Mouse (Mus musculus): ENCODE measurements at regions not wholly inside any gene's neighbourhood (a gene's known extent, or its start where the extent isn't known, plus 50 kb on each side); places are given as distances from the start of the nearest gene placed in this dataset.

DNA sequence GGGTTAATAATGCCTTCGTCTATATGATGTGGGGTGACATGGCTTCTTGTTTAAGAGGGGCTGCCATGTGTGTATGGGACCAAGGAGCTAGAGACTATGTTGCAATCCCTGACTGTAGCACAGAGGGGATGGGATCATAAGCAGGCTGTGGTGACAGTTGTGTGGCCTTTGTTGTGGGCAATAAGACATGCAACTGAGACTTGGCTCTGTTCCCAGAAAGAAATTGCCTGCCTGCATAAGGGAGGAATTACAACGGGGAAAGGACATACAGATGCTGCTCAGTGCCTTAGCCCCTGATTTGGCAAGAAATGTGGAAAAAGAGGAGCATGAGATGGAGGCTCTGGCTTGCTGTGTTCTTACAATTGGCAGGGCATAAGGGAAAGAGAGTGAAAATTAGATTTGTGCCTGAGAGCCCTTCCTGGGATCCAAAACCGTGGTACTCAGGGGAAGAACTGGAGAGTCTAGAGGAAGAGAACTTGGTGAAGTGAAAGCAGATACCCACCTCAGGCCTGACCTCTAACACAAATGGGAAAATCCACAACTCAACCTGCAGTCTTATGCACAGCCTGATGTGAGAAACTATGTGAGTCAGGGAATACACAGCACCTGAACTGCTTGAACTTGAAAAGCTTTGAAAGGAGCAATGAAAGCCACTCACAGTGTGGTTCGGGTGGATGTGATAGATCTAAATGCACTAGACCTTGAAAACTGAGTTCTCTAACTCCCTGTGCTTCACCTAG lies 271.9 kb downstream of the 4930544G11Rik start:
- no peak for DNase-seq (ENCODE audit: inconsistent age in 2 of 2, low spot score in 1 of 2)

DNA sequence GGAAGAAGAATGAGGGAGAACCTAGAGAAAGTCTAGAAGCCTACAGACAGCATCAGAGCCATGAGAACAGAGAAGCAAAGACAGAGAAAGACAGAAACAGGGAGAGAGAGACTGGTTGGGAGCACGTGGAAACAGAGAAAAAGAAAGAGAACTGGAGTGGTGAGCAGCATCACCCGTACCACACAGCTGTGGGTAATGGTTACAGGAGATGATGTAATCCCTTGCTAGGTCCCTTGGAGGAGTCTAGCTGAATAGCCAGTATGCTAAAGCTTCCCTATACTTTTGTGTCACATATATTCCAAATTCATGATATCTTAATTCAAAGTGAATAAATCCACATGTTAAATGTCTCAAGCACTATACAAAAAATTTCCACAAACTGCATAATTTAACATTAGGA lies 284.0 kb downstream of the 4930544G11Rik start:
- no peak for DNase-seq (ENCODE audit: inconsistent age in 2 of 2, low spot score in 1 of 2)

- DNase-seq (ENCODE audit: inconsistent age in 2 of 2, low spot score in 1 of 2), result no peak
Observed at GRCm38 (mm10) chr6:66255378-66255777, 279.8 kb upstream of the Mad2l1 start.

DNA sequence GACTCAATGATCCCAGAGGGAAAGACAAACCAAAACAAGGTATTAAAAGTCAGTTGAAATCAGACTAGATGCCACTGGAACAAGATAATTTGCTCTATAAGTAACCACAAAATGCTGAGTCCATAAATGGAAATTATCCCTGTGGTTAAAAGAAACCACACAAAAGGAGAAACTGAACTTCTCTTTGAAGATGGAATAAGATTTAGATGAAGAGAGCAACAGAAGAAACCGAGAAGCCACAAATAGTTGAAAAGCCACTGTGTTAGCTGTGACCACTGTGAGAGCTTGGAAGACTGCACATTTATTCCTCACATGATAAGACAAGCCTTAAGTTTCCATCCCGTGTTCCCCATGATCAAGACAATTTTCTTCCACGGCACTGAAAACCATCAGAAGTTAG lies 271.8 kb upstream of the Mad2l1 start:
- no peak for DNase-seq (ENCODE audit: inconsistent age in 2 of 2, low spot score in 1 of 2)

GRCm38 (mm10) chr6:66263918-66264317 lies 271.3 kb upstream of the Mad2l1 start:
- no peak for DNase-seq (ENCODE audit: inconsistent age in 2 of 2, low spot score in 1 of 2)

GRCm38 (mm10) chr6:66268427-66268826 lies 266.8 kb upstream of the Mad2l1 start:
- no peak for DNase-seq (ENCODE audit: inconsistent age in 2 of 2, low spot score in 1 of 2)

DNA sequence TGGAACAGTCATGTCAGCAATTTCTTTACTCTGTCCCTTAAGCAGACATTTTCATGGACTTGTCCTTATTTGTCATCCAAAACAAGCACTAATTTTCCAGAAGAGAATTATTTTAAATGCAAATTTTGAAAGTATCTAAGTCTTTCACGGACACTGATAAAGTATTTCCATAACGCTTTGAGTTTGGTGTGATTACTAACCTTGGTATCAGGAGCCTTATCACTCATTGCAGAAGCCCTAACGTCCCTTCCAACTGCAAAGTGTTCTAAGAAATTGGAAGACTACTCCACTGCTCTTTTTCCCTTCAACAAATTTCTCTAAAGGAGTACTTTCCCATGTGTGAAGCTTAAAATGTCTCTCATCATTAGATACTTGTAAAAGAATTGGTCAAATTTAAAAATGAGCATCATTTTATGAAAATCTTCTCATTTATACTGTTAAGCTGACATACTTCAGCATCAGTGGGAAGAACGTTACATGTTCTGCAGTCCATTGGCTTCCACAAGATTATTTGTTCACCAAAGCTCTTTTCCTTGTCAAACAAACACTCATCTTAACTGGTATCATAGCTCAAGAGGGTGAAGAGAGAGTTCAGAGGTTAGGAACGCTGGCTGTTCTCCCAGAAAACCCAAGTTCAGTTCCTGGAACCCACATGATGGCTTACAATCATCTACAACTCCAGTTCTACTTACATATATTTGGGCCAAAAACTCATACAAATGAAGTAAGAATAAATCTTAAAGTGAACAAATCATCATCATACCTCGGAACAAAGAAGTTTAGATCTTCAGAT lies 263.6 kb upstream of the Mad2l1 start:
- peak; percentile 5 to 20 for DNase-seq (ENCODE audit: inconsistent age in 2 of 2, low spot score in 1 of 2)

GRCm38 (mm10) chr6:66272216-66272615 lies 263.0 kb upstream of the Mad2l1 start:
- DNase-seq (ENCODE audit: inconsistent age in 2 of 2, low spot score in 1 of 2), result no peak

GRCm38 (mm10) chr6:66274737-66275136 lies 260.5 kb upstream of the Mad2l1 start:
- DNase-seq (ENCODE audit: inconsistent age in 2 of 2, low spot score in 1 of 2), result no peak

- no peak for DNase-seq (ENCODE audit: inconsistent age in 2 of 2, low spot score in 1 of 2)
Observed at GRCm38 (mm10) chr6:66280701-66281100, 254.5 kb upstream of the Mad2l1 start.

DNA sequence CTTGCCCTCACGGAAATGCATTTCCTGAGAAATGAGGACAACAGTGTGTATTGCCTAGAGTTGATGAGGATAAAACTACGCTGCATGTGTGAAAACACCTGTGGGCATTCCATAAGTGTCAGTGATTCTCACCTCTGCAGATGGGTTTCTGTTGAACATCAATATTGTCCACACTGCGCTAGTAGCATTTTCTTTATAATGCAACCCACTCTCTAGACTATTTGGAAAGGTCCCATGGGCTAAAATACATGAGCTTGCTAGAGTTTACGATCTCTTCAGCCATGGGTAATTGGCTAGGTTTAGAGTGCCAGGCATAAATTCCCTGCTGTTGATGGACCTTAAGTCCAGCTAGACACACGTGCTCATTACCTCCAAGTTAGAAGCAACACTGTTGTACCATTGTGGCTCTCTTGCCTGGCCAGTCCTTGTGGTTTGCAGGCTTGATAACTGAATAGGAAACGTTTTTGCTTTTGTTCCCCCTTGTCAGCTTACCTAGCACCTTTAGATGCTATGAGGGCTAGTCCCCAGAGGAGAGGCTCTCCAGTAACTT lies 252.5 kb upstream of the Mad2l1 start:
- no peak for DNase-seq (ENCODE audit: inconsistent age in 2 of 2, low spot score in 1 of 2)

DNA sequence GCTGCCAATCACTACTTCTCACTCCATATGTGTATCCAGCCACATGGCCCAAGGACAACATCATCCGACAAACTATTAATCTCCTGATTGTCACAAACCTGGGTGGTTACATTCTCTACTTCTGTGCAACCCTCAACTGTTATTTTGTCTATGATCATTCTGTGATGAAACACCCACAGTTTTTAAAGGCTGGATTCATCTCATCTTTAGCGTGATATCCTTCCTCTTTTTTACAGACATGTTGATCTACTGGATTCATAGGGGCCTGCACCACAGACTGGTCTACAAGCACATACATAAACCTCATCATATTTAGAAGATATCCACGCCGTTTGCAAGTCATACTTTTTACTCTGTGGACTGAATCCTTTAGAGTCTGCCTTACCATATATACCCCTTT lies 251.7 kb upstream of the Mad2l1 start:
- DNase-seq (ENCODE audit: inconsistent age in 2 of 2, low spot score in 1 of 2), result no peak

GRCm38 (mm10) chr6:66287607-66288006 lies 247.6 kb upstream of the Mad2l1 start:
- DNase-seq (ENCODE audit: inconsistent age in 2 of 2, low spot score in 1 of 2), result no peak

DNA sequence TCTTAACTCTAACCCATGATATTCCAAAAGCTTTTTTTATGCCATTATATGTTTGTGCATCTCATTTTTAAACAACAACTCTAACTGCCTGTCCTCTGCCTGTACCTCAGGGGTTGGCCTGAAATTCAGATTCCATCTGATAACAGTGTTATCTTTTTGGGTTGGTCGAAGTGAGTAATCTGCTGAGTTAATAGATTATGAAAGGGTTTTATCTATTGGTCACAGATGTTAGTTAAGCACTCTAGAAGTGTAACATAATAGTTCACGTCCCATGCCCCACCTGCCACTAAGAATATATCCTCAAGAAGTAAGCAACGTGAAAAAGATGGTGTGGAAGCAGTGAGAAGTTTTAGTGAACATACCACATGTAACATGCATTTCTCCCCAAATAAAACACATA lies 246.0 kb upstream of the Mad2l1 start:
- no peak for DNase-seq (ENCODE audit: inconsistent age in 2 of 2, low spot score in 1 of 2)

- DNase-seq (ENCODE audit: inconsistent age in 2 of 2, low spot score in 1 of 2), result no peak
Observed at GRCm38 (mm10) chr6:66291576-66291975, 243.6 kb upstream of the Mad2l1 start.

DNA sequence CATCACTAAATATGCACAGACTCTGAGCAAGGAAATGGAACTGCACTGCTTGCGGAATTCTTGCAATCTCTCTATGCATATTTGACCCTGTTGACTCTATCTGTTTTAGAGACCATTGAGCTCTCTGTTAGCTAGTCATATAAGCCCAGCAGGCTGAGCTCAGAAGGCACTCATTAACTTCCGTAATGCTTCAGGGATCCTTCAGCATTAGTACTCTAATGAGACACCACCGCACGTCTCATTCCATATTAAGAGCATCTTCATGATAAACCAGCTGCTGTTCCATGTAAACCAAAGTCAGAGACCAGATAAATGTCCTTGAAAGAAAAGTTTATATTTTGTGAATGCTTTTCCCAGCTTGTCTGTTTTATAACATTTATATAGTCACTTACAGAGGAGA lies 237.1 kb upstream of the Mad2l1 start:
- DNase-seq (ENCODE audit: inconsistent age in 2 of 2, low spot score in 1 of 2), result no peak

DNA sequence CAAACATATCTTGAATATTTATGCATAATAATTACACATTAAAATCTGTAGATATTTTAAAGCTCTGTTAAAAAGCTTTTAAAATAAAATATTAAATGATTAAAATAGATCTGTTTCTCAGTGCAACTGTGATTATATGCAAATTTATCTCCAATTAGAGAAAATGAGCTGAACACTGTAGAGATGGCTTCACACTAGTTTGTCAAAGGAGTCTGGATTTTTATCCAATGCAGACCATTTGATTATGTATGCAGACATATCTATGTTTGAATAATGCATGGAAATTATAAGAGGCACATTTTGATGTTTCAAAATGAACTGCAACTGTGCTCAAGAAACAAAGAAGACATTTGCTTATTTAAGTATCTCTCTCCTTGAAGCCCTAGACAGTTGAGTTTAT lies 235.0 kb upstream of the Mad2l1 start:
- DNase-seq (ENCODE audit: inconsistent age in 2 of 2, low spot score in 1 of 2), result no peak

- no peak for DNase-seq (ENCODE audit: inconsistent age in 2 of 2, low spot score in 1 of 2)
Observed at GRCm38 (mm10) chr6:66344848-66345247, 190.3 kb upstream of the Mad2l1 start.

DNA sequence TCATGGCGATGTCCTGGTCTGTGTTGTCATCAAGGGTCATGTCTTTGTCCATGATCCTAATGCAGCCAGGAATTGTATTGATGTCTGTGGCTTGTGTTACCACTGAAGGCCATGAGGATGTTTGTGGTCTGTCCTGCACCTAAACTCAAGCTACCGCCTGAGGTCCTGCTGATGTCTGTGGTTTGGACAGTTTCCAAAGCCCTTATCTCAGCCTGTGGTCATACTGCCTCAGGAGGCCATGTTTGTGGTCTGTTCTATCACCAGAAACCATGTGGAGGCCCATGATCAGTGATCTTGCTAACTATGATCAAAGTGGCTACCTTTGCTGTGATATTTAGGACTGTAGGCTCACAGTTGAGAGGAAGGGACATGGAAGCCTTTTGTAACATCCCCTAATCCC lies 187.8 kb upstream of the Mad2l1 start:
- DNase-seq (ENCODE audit: inconsistent age in 2 of 2, low spot score in 1 of 2), result no peak

DNA sequence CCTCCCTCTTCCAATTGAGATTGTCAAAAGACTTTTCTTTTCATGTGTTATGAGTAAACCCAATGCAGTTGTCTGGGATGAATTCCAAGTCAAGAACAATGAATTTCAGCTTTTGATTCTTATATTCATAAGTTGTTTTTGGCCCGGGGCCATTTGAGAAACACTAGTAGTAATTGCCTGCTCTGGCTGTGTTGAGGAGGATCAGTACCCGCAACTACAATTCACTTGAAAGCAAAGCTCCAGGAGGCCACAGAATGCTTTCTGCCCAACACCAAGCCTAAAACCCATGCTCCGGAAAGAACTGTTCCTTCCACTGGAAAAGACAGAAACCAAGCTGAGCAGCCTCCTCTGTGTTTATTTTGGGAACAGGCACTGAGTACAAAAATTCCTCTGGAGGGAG lies 174.1 kb upstream of the Mad2l1 start:
- DNase-seq (ENCODE audit: inconsistent age in 2 of 2, low spot score in 1 of 2), result peak in 1 of 2 experiments; percentile 33

DNA sequence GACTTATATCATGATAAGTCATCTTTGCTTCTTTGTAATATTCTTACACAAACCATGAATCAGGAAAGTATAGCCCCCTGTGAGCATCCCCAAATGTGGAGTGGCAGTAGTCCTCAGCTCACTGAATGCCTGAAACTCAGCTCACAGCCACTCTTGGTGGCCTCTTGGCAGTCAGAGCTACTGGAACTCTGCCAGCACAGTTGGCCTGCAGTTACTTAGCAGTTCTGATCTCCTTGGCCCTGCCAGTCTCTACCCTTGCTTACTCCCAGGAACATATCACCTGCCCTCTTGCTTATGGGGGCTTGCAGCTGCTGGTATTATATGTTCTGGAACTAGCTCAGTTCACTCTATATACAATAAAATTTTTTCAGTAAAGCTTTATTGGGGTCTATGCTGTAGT lies 167.9 kb upstream of the Mad2l1 start:
- peak; percentile 5 to 31 for DNase-seq (ENCODE audit: inconsistent age in 2 of 2, low spot score in 1 of 2)

DNA sequence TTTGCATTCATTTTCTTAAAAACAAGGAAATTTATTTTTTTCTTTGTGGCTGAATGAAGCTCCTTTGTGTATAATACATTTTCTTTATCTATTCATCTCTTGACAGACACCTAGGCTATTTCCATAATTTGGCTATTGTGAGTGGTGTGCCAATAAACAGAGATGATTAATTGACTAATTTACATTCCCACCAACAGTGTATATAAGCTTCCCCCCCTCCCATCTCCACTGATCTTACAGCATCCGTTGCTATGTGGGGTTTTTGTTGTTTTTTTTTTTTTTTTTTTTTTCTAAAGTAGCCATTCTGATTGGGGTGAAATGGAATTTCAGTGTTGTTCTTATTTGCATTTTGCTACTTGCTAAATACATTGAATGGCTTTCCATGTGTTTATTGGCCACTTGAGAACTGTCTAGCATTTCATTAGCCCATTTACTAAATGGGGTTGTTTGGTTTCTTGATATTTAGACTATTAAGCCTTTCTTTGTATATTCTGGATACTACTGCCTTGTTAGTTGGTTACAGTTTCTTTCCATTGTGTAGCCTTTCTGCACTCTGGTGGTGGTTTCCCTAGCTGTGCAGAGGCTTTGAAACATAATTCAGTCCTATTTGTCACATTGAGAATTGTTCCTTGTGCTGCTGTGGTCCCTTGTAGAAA lies 153.8 kb upstream of the Mad2l1 start:
- no peak for DNase-seq (ENCODE audit: inconsistent age in 2 of 2, low spot score in 1 of 2)

All from adrenal gland, adult (tissue).